Mouse (Mus musculus): ENCODE results near the gene Zfp454.

Zfp454 gene

GRCm38 (mm10) chr11:50841023-50841735 lies 46.3 kb downstream of the Zfp454 start, which contains the start of gene Zfp879:
TSS of gene Zfp879 (minus strand) at chr11:50841552.
- no peak for DNase-seq (ENCODE audit: extremely low read depth, low read depth)

DNA sequence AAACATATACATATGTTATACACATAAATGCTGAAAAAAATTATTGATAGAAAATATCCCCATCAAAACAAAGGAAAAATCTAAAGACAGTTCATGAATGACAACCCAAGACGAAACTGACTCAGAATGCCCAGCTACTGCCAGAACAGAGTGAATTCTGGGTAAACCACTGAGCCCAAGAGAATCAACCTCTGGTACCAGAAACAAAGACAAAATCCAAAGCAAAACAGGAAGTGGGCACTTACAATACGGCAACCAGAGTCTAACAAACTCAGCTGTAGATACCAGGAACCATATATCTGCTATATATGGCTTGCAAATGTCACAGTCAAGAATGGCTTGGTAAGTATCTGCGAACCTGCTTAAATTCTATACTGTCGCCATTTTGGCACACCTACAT lies 51.7 kb downstream of the Zfp454 start:
- DNase-seq (ENCODE audit: extremely low read depth, low read depth), result no peak

DNA sequence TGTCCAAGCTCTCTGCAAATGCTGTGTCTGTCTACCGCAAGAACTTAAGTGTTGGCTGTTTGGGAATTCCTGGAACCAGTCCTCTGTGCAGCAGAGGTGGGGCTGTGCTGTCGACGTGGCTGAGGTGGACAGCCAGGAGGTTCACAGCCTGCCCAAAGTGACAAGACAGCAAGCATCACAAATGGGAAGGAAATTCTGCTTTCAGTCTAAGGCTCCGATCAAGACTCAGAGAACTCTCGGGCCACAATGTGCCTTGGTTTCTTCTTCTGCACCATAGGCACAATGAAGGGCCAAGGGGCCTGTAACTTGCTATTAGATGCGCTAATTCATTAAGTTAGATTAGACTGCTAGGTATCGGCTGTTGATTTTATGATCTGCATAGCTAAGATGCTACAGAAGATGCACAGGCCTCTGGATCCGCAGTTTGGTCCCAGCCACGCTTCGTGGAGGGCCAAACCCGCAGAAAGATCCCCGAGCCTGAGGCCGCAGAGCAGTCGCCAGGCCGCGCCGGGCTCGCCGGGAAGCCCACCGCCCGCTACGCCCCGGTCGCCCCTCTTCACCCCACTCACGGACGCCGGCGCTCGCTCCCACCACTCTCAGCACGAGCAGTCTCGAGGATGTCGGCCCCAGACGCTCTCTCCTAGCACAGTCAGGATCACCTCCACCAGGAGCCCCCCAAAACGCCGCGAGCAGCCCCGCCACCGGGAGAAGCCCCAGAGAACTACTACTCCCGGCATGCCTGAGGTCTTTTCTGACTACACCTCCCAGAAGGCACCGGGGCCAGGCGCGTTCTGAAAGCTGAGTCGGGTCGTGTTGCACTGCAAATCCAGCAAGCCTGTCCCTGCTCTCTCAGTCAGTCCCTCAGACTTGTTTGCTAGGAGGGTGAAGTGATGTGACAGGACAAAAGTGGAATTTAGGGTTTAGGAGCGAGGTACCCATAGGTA lies 60.2 kb downstream of the Zfp454 start, which contains the start of gene Zfp354c:
Zfp354c (minus strand) TSS at position 715 of the 944 bp plus-strand sequence.
- peak; percentile 51 for DNase-seq (ENCODE audit: extremely low read depth, low read depth)

GRCm38 (mm10) chr11:50826214-50826613 lies 61.2 kb downstream of the Zfp454 start:
- no peak for DNase-seq (ENCODE audit: extremely low read depth, low read depth)

Data from MEL-GATA-1-ER (cell line).